Mouse (Mus musculus): ENCODE results near the gene Cavin2. TPM values are rescaled to one million over a fixed set of nuclear protein-coding genes. Genes with fewer than 3 reads are reported as not detected.
A peak's percentile ranks its signal among the peaks of the same experiment; 100 is the strongest.

The Cavin2 gene
- polyA plus RNA-seq, 2 experiments, result 25.6 to 50.9 TPM

DNA sequence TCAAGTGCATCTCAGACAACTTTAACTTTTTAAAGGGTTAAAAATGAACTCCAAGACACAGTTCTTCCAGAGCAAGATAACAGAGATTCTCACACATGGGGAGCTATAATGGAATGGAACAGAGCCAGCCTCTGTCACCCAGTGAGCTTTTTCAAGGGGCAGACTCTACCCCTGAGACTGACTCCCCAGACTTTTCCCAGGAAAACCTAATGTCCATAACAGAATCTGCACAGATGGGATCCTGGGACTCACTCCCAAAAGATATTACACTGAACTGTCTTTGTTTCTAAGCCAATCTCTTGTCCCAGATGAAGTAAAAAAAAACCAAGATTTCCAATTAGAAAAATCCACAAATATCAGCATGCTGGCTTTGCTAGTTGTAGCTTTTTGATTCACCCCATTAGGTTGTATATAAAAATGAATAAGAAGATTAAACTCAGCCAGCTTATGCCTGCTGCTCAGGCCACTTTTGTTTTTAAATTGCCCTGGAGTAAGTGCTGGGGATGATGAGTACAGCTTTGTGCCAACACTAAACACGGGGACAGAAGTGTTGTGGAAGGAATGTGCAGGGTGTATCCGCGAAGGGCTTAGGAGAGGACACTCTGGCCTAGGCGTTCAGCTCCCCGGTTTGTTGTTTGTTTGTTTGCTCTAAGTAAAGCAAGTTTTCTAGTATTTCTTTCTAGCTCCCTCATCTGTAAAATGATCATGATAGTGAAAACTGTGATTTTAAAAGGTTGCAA is 18.6 kb upstream of the Cavin2 start:
- no peaks in the 10 kb centered on the region for H3K9me3 ChIP-seq (ENCODE audit: control insufficient read depth, low read length)
- no peak overlapping the region for H3K4me3 ChIP-seq (replicated peaks; ENCODE audit: low read length)
- TF ChIP-seq POLR2A (IDR thresholded peaks at IDR 0.05; ENCODE audit: borderline replicate concordance, extremely low read depth, insufficient read depth, insufficient read length), result no peak
- H3K4me1 ChIP-seq (ENCODE audit: control insufficient read depth, insufficient read depth, low read length), result peaks cover 9% of the 10 kb centered on the region; the same call in 1 of the 2 replicates
- no peak overlapping the region for H3K9ac ChIP-seq (ENCODE audit: low read depth, low read length, severe bottlenecking)
- DNase-seq (ENCODE audit: low spot score) (no peak), ATAC-seq (ENCODE audit: low FRiP score, low read depth) (no peak)
- H3K36me3 ChIP-seq (ENCODE audit: control insufficient read depth, insufficient read depth, low read length), result no peaks in the 10 kb centered on the region
- H3K4me2 ChIP-seq (replicated peaks; ENCODE audit: low read depth, low read length, severe bottlenecking), result no peak overlapping the region
- H3K27me3 ChIP-seq (ENCODE audit: control insufficient read depth, insufficient read depth, low read length), result no peaks in the 10 kb centered on the region
- H3K27ac ChIP-seq (replicated peaks; ENCODE audit: low read depth, low read length), result no peak overlapping the region
- 71% methylated on average over 5 of the region's 5 CpGs for WGBS

DNA sequence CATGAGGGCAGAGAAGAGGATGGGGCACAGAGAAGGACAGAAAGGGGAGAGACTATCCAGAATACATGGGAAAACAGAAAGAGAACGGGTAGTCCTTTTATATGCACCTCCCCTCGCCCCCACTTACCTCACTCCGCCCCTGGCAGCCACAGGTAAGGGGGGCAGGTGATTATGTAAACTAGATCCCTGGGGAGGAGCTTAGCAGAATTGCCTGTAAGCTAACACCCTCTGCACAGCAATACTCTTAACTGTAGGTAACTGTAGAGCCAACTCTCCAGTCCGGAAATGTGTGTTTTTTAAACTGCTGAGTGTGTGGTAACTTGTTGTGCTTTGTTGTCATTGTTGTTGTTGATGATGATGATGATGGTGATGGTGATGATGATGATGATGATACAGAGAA is 17.1 kb upstream of the Cavin2 start:
- Histone ChIP-seq H3K4me2 (replicated peaks; ENCODE audit: low read depth, low read length, severe bottlenecking) (no peak overlapping the region), H3K36me3 (ENCODE audit: control insufficient read depth, insufficient read depth, low read length) (no peaks in the 10 kb centered on the region), H3K27me3 (ENCODE audit: control insufficient read depth, insufficient read depth, low read length) (no peaks in the 10 kb centered on the region), H3K9ac (ENCODE audit: low read depth, low read length, severe bottlenecking) (no peak overlapping the region), H3K27ac (replicated peaks; ENCODE audit: low read depth, low read length) (no peak overlapping the region), H3K4me3 (replicated peaks; ENCODE audit: low read length) (no peak overlapping the region), H3K9me3 (ENCODE audit: control insufficient read depth, low read length) (no peaks in the 10 kb centered on the region), H3K4me1 (ENCODE audit: control insufficient read depth, insufficient read depth, low read length) (peaks cover 8% of the 10 kb centered on the region; the same call in 1 of the 2 replicates)
- 42% methylated on average over 4 of the region's 4 CpGs for WGBS
- no peak for TF ChIP-seq POLR2A (IDR thresholded peaks at IDR 0.05; ENCODE audit: borderline replicate concordance, extremely low read depth, insufficient read depth, insufficient read length)
- no peak for ATAC-seq (ENCODE audit: low FRiP score, low read depth)
- DNase-seq (ENCODE audit: low spot score), result no peak

DNA sequence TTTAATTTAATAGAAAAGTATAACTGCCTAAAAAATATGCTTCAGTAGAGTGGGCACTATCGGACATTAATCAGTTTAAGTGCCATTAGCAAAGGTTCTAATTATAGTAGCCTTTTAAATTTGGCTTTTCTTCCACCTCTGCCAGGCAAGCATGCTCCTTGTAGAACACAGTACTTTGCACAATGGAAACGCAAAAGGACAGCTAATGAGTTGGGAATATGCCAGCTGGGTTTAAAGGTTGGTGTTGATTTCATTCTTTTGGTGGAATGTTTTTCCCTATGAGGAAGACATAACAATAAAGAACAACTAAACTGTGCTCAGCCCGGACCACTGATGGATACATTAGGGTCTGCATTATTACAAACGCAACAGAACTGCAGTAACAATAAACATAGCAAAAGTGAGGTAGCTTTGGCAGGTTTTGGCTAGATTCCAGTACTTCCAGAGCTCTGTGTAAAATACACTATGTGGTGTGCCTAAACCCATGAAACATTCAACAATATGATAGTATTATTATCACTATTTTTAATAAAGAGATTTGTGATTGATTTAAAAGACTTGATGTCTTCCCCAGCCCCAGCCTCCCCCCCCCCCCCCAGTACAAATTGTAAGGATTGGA is 16.2 kb upstream of the Cavin2 start:
- Histone ChIP-seq H3K36me3 (ENCODE audit: control insufficient read depth, insufficient read depth, low read length) (no peaks in the 10 kb centered on the region), H3K4me1 (ENCODE audit: control insufficient read depth, insufficient read depth, low read length) (0 out of 2 replicates have a peak, but pooled peaks cover 2% of the 10 kb centered on the region), H3K4me3 (replicated peaks; ENCODE audit: low read length) (no peak overlapping the region), H3K9ac (ENCODE audit: low read depth, low read length, severe bottlenecking) (no peak overlapping the region), H3K27ac (replicated peaks; ENCODE audit: low read depth, low read length) (no peak overlapping the region), H3K9me3 (ENCODE audit: control insufficient read depth, low read length) (no peaks in the 10 kb centered on the region), H3K27me3 (ENCODE audit: control insufficient read depth, insufficient read depth, low read length) (no peaks in the 10 kb centered on the region), H3K4me2 (replicated peaks; ENCODE audit: low read depth, low read length, severe bottlenecking) (no peak overlapping the region)
- TF ChIP-seq POLR2A (IDR thresholded peaks at IDR 0.05; ENCODE audit: borderline replicate concordance, extremely low read depth, insufficient read depth, insufficient read length), result no peak
- DNase-seq (ENCODE audit: low spot score) (peak; percentile 18), ATAC-seq (ENCODE audit: low FRiP score, low read depth) (no peak)
- WGBS, result 53% methylated on average over 4 of the region's 4 CpGs

DNA sequence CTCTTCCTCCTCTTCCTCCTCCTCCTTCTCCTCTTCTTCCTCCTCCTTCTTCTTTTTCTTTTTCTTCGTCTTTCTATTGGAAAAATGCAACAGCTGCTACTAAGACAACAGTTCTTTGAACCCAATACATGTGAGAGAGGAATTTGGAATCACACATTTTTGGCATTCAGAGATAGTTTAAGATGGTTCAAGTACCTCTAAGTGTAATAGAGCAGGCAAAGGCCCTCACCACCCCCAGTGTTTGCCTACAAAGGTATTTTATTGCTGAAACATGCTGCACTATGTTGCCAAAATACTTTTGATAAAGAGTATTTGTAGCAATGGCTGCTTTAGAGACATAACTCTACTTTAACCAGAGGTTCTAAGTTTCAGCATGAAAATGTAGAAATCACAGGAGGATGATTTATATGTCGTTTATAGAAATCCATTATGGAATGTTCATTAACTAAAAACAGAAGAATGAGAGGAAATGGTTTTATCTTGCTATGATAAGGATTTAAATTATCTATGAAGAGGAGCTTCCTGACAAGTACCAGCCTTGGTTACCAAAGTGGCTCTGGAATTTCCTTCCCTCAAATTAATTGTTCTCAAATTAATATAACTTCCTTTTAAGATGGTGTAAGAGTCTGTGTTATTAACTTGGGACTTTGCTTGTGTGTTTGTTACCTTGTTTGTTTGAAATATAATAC is 10.9 kb upstream of the Cavin2 start:
- H3K9ac ChIP-seq (ENCODE audit: low read depth, low read length, severe bottlenecking), result no peak overlapping the region
- no peak for TF ChIP-seq POLR2A (IDR thresholded peaks at IDR 0.05; ENCODE audit: borderline replicate concordance, extremely low read depth, insufficient read depth, insufficient read length)
- H3K4me3 ChIP-seq (replicated peaks; ENCODE audit: low read length), result no peak overlapping the region
- H3K4me1 ChIP-seq (ENCODE audit: control insufficient read depth, insufficient read depth, low read length), result 0 out of 2 replicates have a peak, but pooled peaks cover 2% of the 10 kb centered on the region
- 71% methylated on average over 2 of the region's 2 CpGs for WGBS
- no peaks in the 10 kb centered on the region for H3K36me3 ChIP-seq (ENCODE audit: control insufficient read depth, insufficient read depth, low read length)
- DNase-seq (ENCODE audit: low spot score), result no peak
- H3K4me2 ChIP-seq (replicated peaks; ENCODE audit: low read depth, low read length, severe bottlenecking), result no peak overlapping the region
- H3K27me3 ChIP-seq (ENCODE audit: control insufficient read depth, insufficient read depth, low read length), result no peaks in the 10 kb centered on the region
- no peak for ATAC-seq (ENCODE audit: low FRiP score, low read depth)
- H3K9me3 ChIP-seq (ENCODE audit: control insufficient read depth, low read length), result no peaks in the 10 kb centered on the region
- no peak overlapping the region for H3K27ac ChIP-seq (replicated peaks; ENCODE audit: low read depth, low read length)

DNA sequence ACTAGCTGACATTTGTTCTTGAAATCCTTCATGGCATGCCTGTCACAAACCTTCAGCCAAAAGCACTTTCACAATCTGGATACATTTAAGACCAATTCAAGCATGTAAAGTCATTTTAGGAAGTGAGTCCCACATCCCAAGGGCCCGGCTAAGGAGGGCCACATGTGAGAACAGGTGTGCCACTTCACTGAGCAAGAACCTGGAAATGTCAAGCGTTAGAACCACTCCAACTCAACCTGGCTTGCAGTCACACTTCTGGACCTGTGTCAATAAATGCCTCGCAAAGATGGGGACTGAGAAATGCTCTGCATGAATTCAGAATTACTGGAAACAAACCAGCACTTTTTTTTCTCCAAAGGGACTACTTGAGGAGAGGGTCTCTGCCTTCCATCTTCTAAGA is 725 bp upstream of the Cavin2 start:
- 41% methylated on average over 3 of the region's 3 CpGs for WGBS
- Histone ChIP-seq H3K9ac (ENCODE audit: low read depth, low read length, severe bottlenecking) (no peak overlapping the region), H3K4me1 (ENCODE audit: control insufficient read depth, insufficient read depth, low read length) (peaks cover 26% of the 10 kb centered on the region), H3K36me3 (ENCODE audit: control insufficient read depth, insufficient read depth, low read length) (no peaks in the 10 kb centered on the region), H3K27ac (replicated peaks; ENCODE audit: low read depth, low read length) (peak overlapping the region; percentile 45; the same call in 1 of the 2 replicates), H3K4me3 (replicated peaks; ENCODE audit: low read length) (no peak overlapping the region), H3K9me3 (ENCODE audit: control insufficient read depth, low read length) (no peaks in the 10 kb centered on the region), H3K27me3 (ENCODE audit: control insufficient read depth, insufficient read depth, low read length) (no peaks in the 10 kb centered on the region), H3K4me2 (replicated peaks; ENCODE audit: low read depth, low read length, severe bottlenecking) (peak overlapping the region; percentile 40)
- ATAC-seq (ENCODE audit: low FRiP score, low read depth) (no peak; the same call in 1 of the 2 replicates), DNase-seq (ENCODE audit: low spot score) (no peak)
- no peak for TF ChIP-seq POLR2A (IDR thresholded peaks at IDR 0.05; ENCODE audit: borderline replicate concordance, extremely low read depth, insufficient read depth, insufficient read length)
